Mouse (Mus musculus): ENCODE measurements at regions not wholly inside any gene's neighbourhood (a gene's known extent, or its start where the extent isn't known, plus 50 kb on each side); places are given as distances from the start of the nearest gene placed in this dataset.

DNA sequence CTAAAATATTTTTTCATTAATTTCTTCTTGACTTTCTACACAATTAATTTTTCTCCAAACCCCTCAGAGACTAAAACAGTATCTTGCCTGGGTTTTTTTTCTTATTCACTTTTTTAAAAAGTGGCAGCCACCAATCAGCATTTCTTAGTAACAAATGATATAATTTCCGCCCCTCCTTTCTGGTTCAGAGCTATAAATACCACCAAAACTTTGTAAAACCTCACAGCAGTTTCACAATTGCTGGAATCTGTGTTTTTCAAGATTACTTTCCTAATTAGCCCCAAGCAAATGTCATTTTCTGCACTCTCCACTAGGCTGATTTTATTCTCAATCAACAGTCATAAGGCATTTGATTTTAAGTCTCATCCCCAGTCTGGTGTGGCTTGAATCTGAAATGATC lies 98.3 kb upstream of the Dap start:
- TF ChIP-seq CTCF (IDR thresholded peaks at IDR 0.05; ENCODE audit: low read depth) (no peak), EP300 (optimal IDR thresholded peaks at IDR 0.05) (no peak)
